Mouse (Mus musculus): Measurements from ENCODE around the gene Rad1.

- TF ChIP-seq CTCF (IDR thresholded peaks at IDR 0.05; ENCODE audit: extremely low read depth, insufficient read depth, low read length) (no peak), POLR2A (IDR thresholded peaks at IDR 0.05; ENCODE audit: extremely low read depth, insufficient read depth, low read length) (no peak)
Observed at GRCm38 (mm10) chr15:10442275-10442674, 43.5 kb upstream of the Rad1 start.
